Mouse (Mus musculus): ENCODE results near the gene Cyp2c29.
"Not testable (repeated sequence)": the region's sequence is repeated elsewhere in the genome, so short reads cannot be mapped to it uniquely, and the experiment has no call there.

Cyp2c29 gene

GRCm38 (mm10) chr19:39269105-39269504, at the start of gene Cyp2c29:
Cyp2c29 (plus strand) TSS chr19:39269405.
- not testable (repeated sequence) for DNase-seq

- DNase-seq: not testable (repeated sequence)
Observed at GRCm38 (mm10) chr19:39267036-39267435, 2.2 kb upstream of the Cyp2c29 start.

GRCm38 (mm10) chr19:39282801-39283200, 13.6 kb downstream of the Cyp2c29 start:
- no peak for DNase-seq

GRCm38 (mm10) chr19:39285637-39286036, 16.4 kb downstream of the Cyp2c29 start:
- no peak for DNase-seq

GRCm38 (mm10) chr19:39286825-39287224, 17.6 kb downstream of the Cyp2c29 start:
- no peak for DNase-seq

- no peak for DNase-seq
Observed at GRCm38 (mm10) chr19:39288978-39289377, 19.8 kb downstream of the Cyp2c29 start.

Data from kidney, postnatal 25 days (tissue).